ENCODE assay signal across 19 mouse cellular contexts in genomic region chr10:96515164-96515922, GRCm38 (mm10).
"Had no signal": no experiment of that assay in that cellular context is flagged by ENCODE, and none has a peak within 500 bp of the region (broad histone marks: within the 10 kb centered on the region; RNA-seq: fewer than 3 reads in every experiment).

No protein-coding gene starts in this region.

- H3K9ac ChIP-seq: liver, embryonic 14.5 days; liver, postnatal 0 days; lung, embryonic 15.5 days; neural tube, embryonic 12.5 days; neural tube, embryonic 15.5 days had no signal

- H3K36me3 ChIP-seq: lung, embryonic 15.5 days; neural tube, embryonic 12.5 days; neural tube, embryonic 15.5 days had no signal

- H3K27me3 ChIP-seq: lung, embryonic 15.5 days; neural tube, embryonic 12.5 days; neural tube, embryonic 15.5 days had no signal

- DNase-seq: kidney, adult 18-20 months; kidney, adult 9 months; kidney, postnatal 25 days; layer of hippocampus, postnatal 36 days; liver, postnatal 0 days; lung, postnatal 14 days; lung, postnatal 4 days; midbrain, embryonic 14.5 days; retina, postnatal 1 day; right cerebral cortex, postnatal 25 days; spleen, adult 18-20 months; thymus, postnatal 25 days had no signal

- H3K27ac ChIP-seq: left cerebral cortex, adult 2 months; liver, embryonic 14.5 days; lung, embryonic 15.5 days; neural tube, embryonic 12.5 days; neural tube, embryonic 15.5 days had no signal

- H3K9me3 ChIP-seq: lung, embryonic 15.5 days; neural tube, embryonic 12.5 days; neural tube, embryonic 15.5 days had no signal

- H3K4me2 ChIP-seq: lung, embryonic 15.5 days; midbrain, embryonic 11.5 days; neural tube, embryonic 12.5 days; neural tube, embryonic 15.5 days had no signal

- ATAC-seq: hindbrain, embryonic 16.5 days; liver, postnatal 0 days had no signal

- H3K4me3 ChIP-seq: left cerebral cortex, adult 2 months; lung, embryonic 15.5 days; neural tube, embryonic 12.5 days; neural tube, embryonic 15.5 days had no signal

- H3K4me1 ChIP-seq: lung, embryonic 15.5 days; neural tube, embryonic 12.5 days; neural tube, embryonic 15.5 days had no signal
